Mouse (Mus musculus): Measurements from ENCODE around the gene Kcnip1. TPM values are rescaled to one million over a fixed set of nuclear protein-coding genes. Genes with fewer than 3 reads are reported as not detected.

Gene Kcnip1
- total and polyA plus RNA-seq, 2 experiments from 2014 or later: 0.05 TPM; not detected in 1

DNA sequence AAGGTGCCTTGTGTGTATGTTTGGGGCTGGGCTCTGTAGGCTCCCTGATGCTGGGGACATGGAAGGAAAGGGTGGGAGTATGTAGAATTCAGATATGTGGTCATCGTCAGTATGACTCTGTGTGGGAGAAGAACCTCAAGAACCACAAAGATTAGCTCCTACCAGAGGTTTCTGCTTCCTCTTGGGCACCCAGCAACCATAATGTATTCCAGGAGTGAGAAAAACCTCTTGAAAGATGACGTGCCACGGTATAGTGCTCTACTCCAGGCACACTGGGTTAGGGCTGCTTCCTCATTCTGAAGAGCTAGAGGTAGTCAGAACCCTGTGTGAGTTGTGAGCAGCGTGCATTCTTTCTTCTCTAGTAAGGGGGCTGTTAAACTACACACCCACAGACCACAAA, 25.2 kb downstream of the Kcnip1 start:
- no peak overlapping the region for H3K27ac ChIP-seq (ENCODE audit: low read depth)
- H3K4me3 ChIP-seq (ENCODE audit: low read depth, low read length): no peak overlapping the region
- ATAC-seq (ENCODE audit: insufficient read depth, low read depth) (no peak), DNase-seq (ENCODE audit: low spot score) (no peak)
- no peaks in the 10 kb centered on the region for H3K4me1 ChIP-seq (ENCODE audit: control insufficient read depth, insufficient read depth)
- H3K9me3 ChIP-seq (replicated peaks; ENCODE audit: control insufficient read depth, low read length): no peaks in the 10 kb centered on the region
- H3K9ac ChIP-seq (replicated peaks; ENCODE audit: low read depth, low read length): no peak overlapping the region
- 55% methylated on average over 4 of the region's 4 CpGs for WGBS
- no peak overlapping the region for H3K4me2 ChIP-seq (ENCODE audit: low read depth, low read length)
- no peak for TF ChIP-seq CTCF (IDR thresholded peaks at IDR 0.05; ENCODE audit: low read depth)
- TF ChIP-seq EP300 (IDR thresholded peaks at IDR 0.05; ENCODE audit: low read depth): no peak
- no peaks in the 10 kb centered on the region for H3K27me3 ChIP-seq (ENCODE audit: control insufficient read depth, insufficient read depth, low read length)
- no peaks in the 10 kb centered on the region for H3K36me3 ChIP-seq (replicated peaks; ENCODE audit: control insufficient read depth, insufficient read depth, low read length)

DNA sequence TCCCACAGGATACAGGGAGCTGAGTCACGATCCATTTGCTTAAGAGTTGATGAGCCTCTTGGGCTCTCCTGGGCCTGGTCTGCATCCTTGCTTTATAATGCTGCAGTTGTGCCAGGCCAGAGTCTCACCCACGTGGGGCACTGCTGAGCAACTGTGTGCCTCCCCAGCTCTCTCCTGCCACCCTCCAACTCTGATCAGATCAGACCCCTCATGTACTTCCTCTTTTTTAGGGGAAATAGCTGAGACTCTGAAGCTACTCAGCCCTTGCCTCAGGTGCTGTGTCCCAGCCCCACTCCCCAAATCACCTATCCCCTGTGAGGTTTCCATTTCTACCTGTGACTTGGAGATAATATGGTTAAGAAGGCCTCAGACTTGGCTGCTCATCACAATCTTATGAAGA, 27.6 kb downstream of the Kcnip1 start:
- TF ChIP-seq CTCF (IDR thresholded peaks at IDR 0.05; ENCODE audit: low read depth) (no peak), EP300 (IDR thresholded peaks at IDR 0.05; ENCODE audit: low read depth) (no peak)
- Histone ChIP-seq H3K27ac (ENCODE audit: low read depth) (no peak overlapping the region), H3K4me1 (ENCODE audit: control insufficient read depth, insufficient read depth) (no peaks in the 10 kb centered on the region), H3K36me3 (replicated peaks; ENCODE audit: control insufficient read depth, insufficient read depth, low read length) (no peaks in the 10 kb centered on the region), H3K27me3 (ENCODE audit: control insufficient read depth, insufficient read depth, low read length) (no peaks in the 10 kb centered on the region; the same call in 1 of the 2 replicates), H3K9ac (replicated peaks; ENCODE audit: low read depth, low read length) (no peak overlapping the region), H3K9me3 (replicated peaks; ENCODE audit: control insufficient read depth, low read length) (no peaks in the 10 kb centered on the region), H3K4me3 (ENCODE audit: low read depth, low read length) (no peak overlapping the region), H3K4me2 (ENCODE audit: low read depth, low read length) (no peak overlapping the region)
- 43% methylated on average over 2 of the region's 2 CpGs for WGBS
- ATAC-seq (ENCODE audit: insufficient read depth, low read depth) (no peak), DNase-seq (ENCODE audit: low spot score) (no peak)

DNA sequence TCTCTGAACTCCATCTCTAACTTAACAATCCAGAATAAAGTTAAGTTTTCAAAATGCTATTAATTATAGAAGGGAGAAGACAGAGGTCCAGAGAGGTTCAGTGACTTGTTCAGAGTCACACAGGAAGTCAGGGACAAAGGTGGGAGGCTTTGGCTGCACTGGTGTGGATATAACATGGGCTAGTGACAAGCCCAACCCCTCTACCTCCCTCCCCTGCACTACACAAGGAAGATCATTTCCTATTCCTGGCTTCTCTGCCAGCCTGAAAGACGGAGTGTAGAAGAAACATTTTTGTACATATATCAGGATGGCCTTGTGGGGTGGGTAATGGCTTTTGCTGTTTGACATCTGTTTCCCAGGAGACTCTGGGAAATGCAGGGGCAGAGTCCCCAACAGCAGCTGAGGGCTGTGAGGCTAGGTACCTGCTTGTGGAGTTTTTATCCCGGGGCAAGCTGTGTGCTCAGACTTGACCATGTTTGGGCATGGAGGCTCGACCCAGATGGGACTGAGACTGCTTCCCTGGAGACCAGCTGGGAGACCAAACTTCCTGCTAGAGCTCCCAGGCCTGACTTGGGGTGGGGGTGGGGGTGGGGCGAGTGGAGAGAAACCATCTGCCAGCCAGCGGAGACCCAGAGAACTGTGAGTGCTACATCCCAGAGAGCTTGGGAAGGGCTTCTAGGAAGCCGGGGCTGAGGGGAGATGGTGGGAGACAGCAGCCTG, 30.1 kb downstream of the Kcnip1 start, which contains the start of gene Kcnmb1:
Gene Kcnmb1 (plus strand): TSS at position 326 of the 720 bp plus-strand sequence.
- Histone ChIP-seq H3K4me2 (ENCODE audit: low read depth, low read length) (no peak within 1 kb of the TSS), H3K27ac (ENCODE audit: low read depth) (0 out of 2 replicates have a peak within 1 kb of the TSS, but pooled peaks have one; percentile 26), H3K27me3 (ENCODE audit: control insufficient read depth, insufficient read depth, low read length) (no peaks in the 10 kb centered on the region; the same call in 1 of the 2 replicates), H3K9me3 (replicated peaks; ENCODE audit: control insufficient read depth, low read length) (no peaks in the 10 kb centered on the region), H3K4me3 (ENCODE audit: low read depth, low read length) (no peak within 1 kb of the TSS; the same call in 1 of the 2 replicates), H3K9ac (replicated peaks; ENCODE audit: low read depth, low read length) (no peak within 1 kb of the TSS), H3K4me1 (ENCODE audit: control insufficient read depth, insufficient read depth) (no peaks in the 10 kb centered on the region), H3K36me3 (replicated peaks; ENCODE audit: control insufficient read depth, insufficient read depth, low read length) (no peaks in the 10 kb centered on the region)
- 12% methylated on average over 6 of the region's 6 CpGs for WGBS
- peak; percentile 12 for DNase-seq (ENCODE audit: low spot score)
- TF ChIP-seq CTCF (IDR thresholded peaks at IDR 0.05; ENCODE audit: low read depth) (no peak), EP300 (IDR thresholded peaks at IDR 0.05; ENCODE audit: low read depth) (no peak)
- ATAC-seq (ENCODE audit: insufficient read depth, low read depth): peak; percentile 69

DNA sequence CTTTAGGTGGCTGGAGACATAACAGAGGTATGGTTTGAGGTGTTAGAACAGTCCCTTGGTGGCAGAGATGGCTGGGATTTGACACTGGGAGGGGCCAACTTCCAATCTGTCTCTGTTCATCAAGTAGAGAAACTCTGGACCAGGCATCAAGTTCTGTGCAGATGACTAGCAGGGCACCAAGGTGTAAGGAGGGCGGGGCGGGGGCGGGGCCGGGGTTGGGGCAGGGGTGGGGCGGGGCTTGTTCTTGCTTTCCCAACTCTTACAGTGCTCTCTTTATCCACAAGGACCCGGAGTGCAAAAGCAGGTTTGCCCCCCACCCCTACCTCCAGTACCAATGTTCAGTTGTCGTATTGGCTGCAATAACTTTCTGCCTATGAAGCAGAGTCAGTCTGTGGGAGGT, 30.8 kb downstream of the Kcnip1 start:
- WGBS: 37% methylated on average over 7 of the region's 7 CpGs
- no peak overlapping the region for H3K4me2 ChIP-seq (ENCODE audit: low read depth, low read length)
- no peak for DNase-seq (ENCODE audit: low spot score)
- H3K27ac ChIP-seq (ENCODE audit: low read depth): no peak overlapping the region
- TF ChIP-seq CTCF (IDR thresholded peaks at IDR 0.05; ENCODE audit: low read depth) (no peak), EP300 (IDR thresholded peaks at IDR 0.05; ENCODE audit: low read depth) (no peak)
- H3K27me3 ChIP-seq (ENCODE audit: control insufficient read depth, insufficient read depth, low read length): no peaks in the 10 kb centered on the region; the same call in 1 of the 2 replicates
- ATAC-seq (ENCODE audit: insufficient read depth, low read depth): no peak
- H3K4me1 ChIP-seq (ENCODE audit: control insufficient read depth, insufficient read depth): no peaks in the 10 kb centered on the region
- H3K4me3 ChIP-seq (ENCODE audit: low read depth, low read length): no peak overlapping the region
- H3K36me3 ChIP-seq (replicated peaks; ENCODE audit: control insufficient read depth, insufficient read depth, low read length): no peaks in the 10 kb centered on the region
- H3K9ac ChIP-seq (replicated peaks; ENCODE audit: low read depth, low read length): no peak overlapping the region
- no peaks in the 10 kb centered on the region for H3K9me3 ChIP-seq (replicated peaks; ENCODE audit: control insufficient read depth, low read length)

DNA sequence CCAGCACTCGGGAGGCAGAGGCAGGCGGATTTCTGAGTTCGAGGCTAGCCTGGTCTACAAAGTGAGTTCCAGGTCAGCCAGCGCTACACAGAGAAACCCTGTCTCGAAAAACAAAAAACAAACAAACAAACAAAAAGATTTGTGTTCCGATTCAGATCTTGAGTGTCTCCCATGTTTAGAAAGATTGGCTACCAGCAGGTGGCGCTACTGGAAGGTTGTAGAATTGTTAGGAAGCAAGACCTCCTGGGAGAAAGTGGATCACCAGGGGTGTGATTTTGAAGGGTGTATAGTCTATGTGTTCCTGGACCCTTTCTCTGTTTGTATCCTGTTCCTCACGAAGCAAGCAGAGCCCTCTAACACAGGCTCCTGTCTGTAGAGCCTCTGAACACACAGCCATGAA, 34.2 kb downstream of the Kcnip1 start:
- Histone ChIP-seq H3K27me3 (ENCODE audit: control insufficient read depth, insufficient read depth, low read length) (no peaks in the 10 kb centered on the region; the same call in 1 of the 2 replicates), H3K4me2 (ENCODE audit: low read depth, low read length) (no peak overlapping the region), H3K36me3 (replicated peaks; ENCODE audit: control insufficient read depth, insufficient read depth, low read length) (no peaks in the 10 kb centered on the region), H3K4me3 (ENCODE audit: low read depth, low read length) (no peak overlapping the region), H3K9me3 (replicated peaks; ENCODE audit: control insufficient read depth, low read length) (no peaks in the 10 kb centered on the region), H3K9ac (replicated peaks; ENCODE audit: low read depth, low read length) (no peak overlapping the region), H3K27ac (ENCODE audit: low read depth) (no peak overlapping the region), H3K4me1 (ENCODE audit: control insufficient read depth, insufficient read depth) (no peaks in the 10 kb centered on the region)
- TF ChIP-seq EP300 (IDR thresholded peaks at IDR 0.05; ENCODE audit: low read depth) (no peak), CTCF (IDR thresholded peaks at IDR 0.05; ENCODE audit: low read depth) (peak; percentile 40)
- DNase-seq (ENCODE audit: low spot score): no peak
- WGBS: 73% methylated on average over 8 of the region's 8 CpGs
- no peak for ATAC-seq (ENCODE audit: insufficient read depth, low read depth)
